Mouse (Mus musculus) midbrain, embryonic 14.5 days (tissue): ENCODE measurements at regions not wholly inside any gene's neighbourhood (a gene's known extent, or its start where the extent isn't known, plus 50 kb on each side); places are given as distances from the start of the nearest gene placed in this dataset.
A peak's percentile ranks its signal among the peaks of the same experiment; 100 is the strongest.

Source experiments
- ATAC-seq: fragments of 200-750 bp; cut with Nextera tagmentation; 2 replicates; pipeline ENCODE4 v1.8.0; 2017; ENCODE audit warnings: moderate number of reproducible peaks, moderate library complexity; ENCODE audit not compliant: low FRiP score, low TSS enrichment
- DNase-seq: peaks from one replicate; pipeline ENCODE4 v3.0.0-alpha.2; 2015
- H3K27ac ChIP-seq: fragments of 300-500 bp; sonication (generic); replicated peaks from 2 replicates; pipeline ENCODE4 v1.5.1; 2014; ENCODE audit warnings: mild to moderate bottlenecking, low read depth, low read length, moderate library complexity
- H3K27me3 ChIP-seq: fragments of 300-500 bp; sonication (generic); 2 replicates; pipeline ENCODE4 v1.6.1; 2014; ENCODE audit warnings: low read length, control low read depth, mixed read lengths; ENCODE audit not compliant: control insufficient read depth, insufficient read depth
- H3K36me3 ChIP-seq: fragments of 300-500 bp; sonication (generic); 2 replicates; pipeline ENCODE4 v1.6.1; 2014; ENCODE audit warnings: low read length, control low read depth; ENCODE audit not compliant: control insufficient read depth, insufficient read depth
- H3K4me1 ChIP-seq: fragments of 300-500 bp; sonication (generic); 2 replicates; pipeline ENCODE4 v1.6.1; 2014; ENCODE audit warnings: mild to moderate bottlenecking, antibody characterized with exemption, low read length, control low read depth; ENCODE audit not compliant: control insufficient read depth, insufficient read depth
- H3K4me2 ChIP-seq: fragments of 300-500 bp; sonication (generic); 2 replicates; pipeline ENCODE4 v1.6.1; 2014; ENCODE audit warnings: mild to moderate bottlenecking, low read length, moderate library complexity
- H3K4me3 ChIP-seq: fragments of 300-500 bp; sonication (generic); replicated peaks from 2 replicates; pipeline ENCODE4 v1.5.1; 2014; ENCODE audit warnings: low read depth, low read length
- H3K9ac ChIP-seq: fragments of 300-500 bp; sonication (generic); replicated peaks from 2 replicates; pipeline ENCODE4 v1.6.1; 2014; ENCODE audit warnings: mild to moderate bottlenecking, low read length, moderate library complexity
- H3K9me3 ChIP-seq: fragments of 300-500 bp; sonication (generic); 2 replicates; pipeline ENCODE4 v1.6.1; 2016; ENCODE audit warnings: low read length, control low read depth, mixed read lengths; ENCODE audit not compliant: control insufficient read depth
- WGBS: fragments of 180-500 bp; shearing (Covaris S2); extraction: QIAGEN DNeasy Blood & Tissue Kit; methylation state at CpG from one replicate; pipeline ENCODE4 v1.1.7; 2014; 5-methylcytosine and 5-hydroxymethylcytosine counted together

GRCm38 (mm10) chr15:27145860-27146259 is 250.5 kb upstream of the Fbxl7 start:
- WGBS: 61% methylated on average over 6 of the region's 6 CpGs
- peak; percentile 37 for DNase-seq
- H3K4me3 ChIP-seq: no peak overlapping the region
- no peaks in the 10 kb centered on the region for H3K36me3 ChIP-seq
- H3K27me3 ChIP-seq: no peaks in the 10 kb centered on the region
- H3K4me1 ChIP-seq: no peaks in the 10 kb centered on the region
- H3K9me3 ChIP-seq: no peaks in the 10 kb centered on the region
- H3K4me2 ChIP-seq: no peak overlapping the region
- H3K9ac ChIP-seq: no peak overlapping the region
- no peak overlapping the region for H3K27ac ChIP-seq
- no peak for ATAC-seq

- WGBS: 76% methylated on average over 5 of the region's 5 CpGs
- H3K36me3 ChIP-seq: no peaks in the 10 kb centered on the region
- DNase-seq (no peak), ATAC-seq (no peak)
- H3K27me3 ChIP-seq: no peaks in the 10 kb centered on the region
- no peak overlapping the region for H3K4me2 ChIP-seq
- no peak overlapping the region for H3K27ac ChIP-seq
- H3K4me1 ChIP-seq: no peaks in the 10 kb centered on the region
- no peak overlapping the region for H3K9ac ChIP-seq
- no peaks in the 10 kb centered on the region for H3K9me3 ChIP-seq
- no peak overlapping the region for H3K4me3 ChIP-seq
Observed at GRCm38 (mm10) chr15:27160986-27161385, 265.6 kb upstream of the Fbxl7 start.

GRCm38 (mm10) chr15:27167484-27167883 is 272.1 kb upstream of the Fbxl7 start:
- Histone ChIP-seq H3K36me3 (no peaks in the 10 kb centered on the region), H3K4me2 (no peak overlapping the region), H3K27ac (no peak overlapping the region), H3K9me3 (no peaks in the 10 kb centered on the region), H3K4me3 (no peak overlapping the region), H3K27me3 (no peaks in the 10 kb centered on the region), H3K4me1 (no peaks in the 10 kb centered on the region), H3K9ac (no peak overlapping the region)
- WGBS: 95% methylated on average over 1 of the region's 1 CpGs
- ATAC-seq (no peak), DNase-seq (no peak)

DNA sequence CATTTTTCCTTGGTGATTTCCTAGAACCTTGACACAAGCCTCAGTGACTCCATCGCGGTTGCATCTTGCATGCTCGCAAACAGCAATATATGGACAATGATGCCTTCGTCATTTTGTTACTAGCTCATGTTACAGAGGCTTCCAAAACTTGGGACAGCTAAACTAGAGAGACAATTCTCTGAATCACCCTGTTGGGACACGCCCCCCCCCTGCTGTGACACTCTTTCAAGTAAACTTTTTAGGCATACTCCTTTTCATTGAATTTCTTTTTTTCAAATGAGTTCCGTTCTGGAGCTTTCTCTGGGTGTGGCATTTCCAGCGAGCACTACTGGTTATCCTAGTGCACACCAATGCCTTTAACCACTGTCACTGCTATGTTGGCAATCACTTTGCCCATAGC is 274.5 kb upstream of the Fbxl7 start:
- Histone ChIP-seq H3K4me2 (no peak overlapping the region), H3K27ac (no peak overlapping the region), H3K27me3 (no peaks in the 10 kb centered on the region), H3K9me3 (no peaks in the 10 kb centered on the region), H3K36me3 (no peaks in the 10 kb centered on the region), H3K9ac (no peak overlapping the region), H3K4me3 (no peak overlapping the region), H3K4me1 (no peaks in the 10 kb centered on the region)
- ATAC-seq: no peak
- DNase-seq: no peak
- WGBS: 92% methylated on average over 7 of the region's 7 CpGs

GRCm38 (mm10) chr15:27173506-27173905 is 278.1 kb upstream of the Fbxl7 start:
- Histone ChIP-seq H3K36me3 (no peaks in the 10 kb centered on the region), H3K9me3 (no peaks in the 10 kb centered on the region), H3K9ac (no peak overlapping the region), H3K27ac (no peak overlapping the region), H3K4me1 (no peaks in the 10 kb centered on the region), H3K4me3 (no peak overlapping the region), H3K4me2 (no peak overlapping the region), H3K27me3 (no peaks in the 10 kb centered on the region)
- DNase-seq: no peak
- ATAC-seq: no peak
- WGBS: 56% methylated on average over 5 of the region's 5 CpGs

GRCm38 (mm10) chr15:27178084-27178935 is 282.9 kb upstream of the Fbxl7 start:
- Histone ChIP-seq H3K27ac (no peak overlapping the region), H3K36me3 (no peaks in the 10 kb centered on the region), H3K4me1 (no peaks in the 10 kb centered on the region), H3K4me2 (no peak overlapping the region; the same call in 1 of the 2 replicates), H3K9me3 (no peaks in the 10 kb centered on the region), H3K27me3 (no peaks in the 10 kb centered on the region), H3K4me3 (no peak overlapping the region), H3K9ac (no peak overlapping the region)
- ATAC-seq (no peak), DNase-seq (peak; percentile 21)
- WGBS: 60% methylated on average over 13 of the region's 13 CpGs

DNA sequence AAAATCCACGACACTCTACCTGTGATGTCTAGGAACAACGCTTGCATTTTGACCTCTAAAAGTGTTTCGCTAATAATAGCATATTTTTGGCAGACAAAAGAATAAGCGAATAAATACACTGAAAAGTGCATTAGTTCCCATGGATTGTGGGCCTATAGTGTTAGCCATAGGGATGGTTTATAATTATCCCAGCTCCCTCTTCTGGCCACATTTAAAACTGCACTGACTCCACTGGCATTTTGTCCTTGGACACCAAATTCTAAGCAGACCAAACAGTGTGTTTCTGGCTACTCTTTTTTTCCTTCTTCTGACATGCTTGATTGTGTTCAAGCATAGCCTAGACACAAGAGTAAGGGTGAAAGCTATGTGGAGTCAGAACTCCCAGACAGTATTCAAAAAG is 276.8 kb upstream of the Ank start:
- peak; percentile 90 for DNase-seq
- 49% methylated on average over 4 of the region's 4 CpGs for WGBS
- Histone ChIP-seq H3K4me2 (no peak overlapping the region), H3K4me3 (no peak overlapping the region), H3K27ac (no peak overlapping the region), H3K27me3 (no peaks in the 10 kb centered on the region), H3K36me3 (no peaks in the 10 kb centered on the region), H3K4me1 (no peaks in the 10 kb centered on the region), H3K9me3 (no peaks in the 10 kb centered on the region), H3K9ac (no peak overlapping the region)
- ATAC-seq: peak; percentile 67; the same call in 1 of the 2 replicates

DNA sequence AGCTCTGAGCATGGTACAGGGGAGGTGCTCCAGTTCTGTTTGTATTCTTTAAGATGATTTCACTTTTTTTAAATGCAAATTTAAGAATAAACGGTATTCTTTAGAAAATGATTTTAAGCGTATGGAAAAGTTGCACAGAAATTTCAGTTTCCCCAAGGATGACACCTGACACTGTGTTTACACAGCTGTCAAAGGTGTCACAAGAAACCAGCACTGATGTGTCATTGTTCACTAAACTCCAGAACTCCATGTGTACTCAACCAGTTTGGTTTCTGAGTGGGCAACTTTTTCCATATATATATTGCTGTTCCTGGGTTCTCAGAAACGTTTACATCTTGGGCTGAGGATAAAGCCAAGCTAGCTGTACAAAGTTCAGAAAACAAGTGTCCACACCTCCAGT is 265.0 kb upstream of the Ank start:
- no peaks in the 10 kb centered on the region for H3K4me1 ChIP-seq
- no peak overlapping the region for H3K9ac ChIP-seq
- ATAC-seq: no peak
- H3K4me3 ChIP-seq: no peak overlapping the region
- H3K9me3 ChIP-seq: no peaks in the 10 kb centered on the region
- no peaks in the 10 kb centered on the region for H3K36me3 ChIP-seq
- DNase-seq: no peak
- 96% methylated on average over 3 of the region's 3 CpGs for WGBS
- H3K4me2 ChIP-seq: no peak overlapping the region
- H3K27ac ChIP-seq: no peak overlapping the region
- no peaks in the 10 kb centered on the region for H3K27me3 ChIP-seq

DNA sequence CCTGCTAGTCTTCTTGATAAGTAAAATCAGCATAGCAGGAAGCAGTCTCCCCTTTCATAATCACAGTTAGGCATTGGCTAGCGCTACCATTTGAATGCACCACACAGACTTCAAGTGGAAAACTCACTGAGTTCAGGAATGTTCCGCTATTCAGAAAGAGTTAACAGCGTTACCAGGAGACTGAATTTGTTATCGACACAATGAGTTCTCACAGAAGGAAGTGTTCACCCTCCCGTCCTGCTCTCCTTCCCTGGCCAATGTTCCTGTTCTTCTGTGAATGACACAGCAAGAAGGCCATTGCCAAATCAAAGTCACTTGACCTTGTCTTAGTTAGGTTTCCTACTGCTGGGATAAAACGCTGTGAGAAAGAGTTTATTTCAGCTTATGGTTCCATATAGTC is 261.6 kb upstream of the Ank start:
- Histone ChIP-seq H3K4me3 (no peak overlapping the region), H3K9me3 (no peaks in the 10 kb centered on the region), H3K27me3 (no peaks in the 10 kb centered on the region), H3K27ac (no peak overlapping the region), H3K36me3 (no peaks in the 10 kb centered on the region), H3K4me1 (no peaks in the 10 kb centered on the region), H3K9ac (no peak overlapping the region), H3K4me2 (no peak overlapping the region)
- ATAC-seq (no peak), DNase-seq (peak; percentile 11)
- WGBS: 54% methylated on average over 6 of the region's 6 CpGs
